Mouse (Mus musculus) heart, postnatal 0 days (tissue): ENCODE data around the gene Sh3gl3.
A peak's percentile ranks its signal among the peaks of the same experiment; 100 is the strongest.

Source experiments
- CTCF ChIP-seq: IDR thresholded peaks from 2 replicates; pipeline ENCODE4 v1.5.1; 2016; ENCODE audit warnings: antibody characterized with exemption, control low read depth, low read depth
- EP300 ChIP-seq: IDR thresholded peaks from 2 replicates; pipeline ENCODE4 v1.6.1; 2016; ENCODE audit warnings: antibody characterized with exemption, low read depth

GRCm38 (mm10) chr7:82271742-82272141 lies 98.1 kb downstream of the Sh3gl3 start:
- 0 out of 2 replicates have a peak, but pooled peaks have one; percentile 28 for TF ChIP-seq EP300
- TF ChIP-seq CTCF: no peak
